Mouse (Mus musculus): ENCODE data around the gene a.

The a gene

GRCm38 (mm10) chr2:155088264-155088663 lies 297.1 kb downstream of the a start:
- DNase-seq (ENCODE audit: low read depth, low spot score) = no peak

- no peak for DNase-seq (ENCODE audit: low read depth, low spot score)
Measured at GRCm38 (mm10) chr2:155090909-155091742, 299.9 kb downstream of the a start.

- DNase-seq (ENCODE audit: low read depth, low spot score) = no peak
Measured at GRCm38 (mm10) chr2:155091743-155092075, 300.5 kb downstream of the a start.

GRCm38 (mm10) chr2:155093418-155093817 lies 302.2 kb downstream of the a start:
- DNase-seq (ENCODE audit: low read depth, low spot score) = no peak

GRCm38 (mm10) chr2:155098720-155099380 lies 307.6 kb downstream of the a start:
- DNase-seq (ENCODE audit: low read depth, low spot score) = no peak

GRCm38 (mm10) chr2:155099421-155099820 lies 308.2 kb downstream of the a start:
- no peak for DNase-seq (ENCODE audit: low read depth, low spot score)

- no peak for DNase-seq (ENCODE audit: low read depth, low spot score)
Measured at GRCm38 (mm10) chr2:155099994-155100795, 309.0 kb downstream of the a start.

Measured in c-Kit-negative CD71-positive TER-119-positive erythroid progenitor cells, embryonic 14.5 days (primary cell).